Mouse (Mus musculus) retina, postnatal 1 day (tissue): ENCODE measurements around the gene Msmb.
"Not testable (repeated sequence)": the region's sequence is repeated elsewhere in the genome, so short reads cannot be mapped to it uniquely, and the experiment has no call there.

Experiments used
- DNase-seq: peaks from one replicate; pipeline ENCODE4 v3.0.0-alpha.2; 2012

Msmb gene

DNA sequence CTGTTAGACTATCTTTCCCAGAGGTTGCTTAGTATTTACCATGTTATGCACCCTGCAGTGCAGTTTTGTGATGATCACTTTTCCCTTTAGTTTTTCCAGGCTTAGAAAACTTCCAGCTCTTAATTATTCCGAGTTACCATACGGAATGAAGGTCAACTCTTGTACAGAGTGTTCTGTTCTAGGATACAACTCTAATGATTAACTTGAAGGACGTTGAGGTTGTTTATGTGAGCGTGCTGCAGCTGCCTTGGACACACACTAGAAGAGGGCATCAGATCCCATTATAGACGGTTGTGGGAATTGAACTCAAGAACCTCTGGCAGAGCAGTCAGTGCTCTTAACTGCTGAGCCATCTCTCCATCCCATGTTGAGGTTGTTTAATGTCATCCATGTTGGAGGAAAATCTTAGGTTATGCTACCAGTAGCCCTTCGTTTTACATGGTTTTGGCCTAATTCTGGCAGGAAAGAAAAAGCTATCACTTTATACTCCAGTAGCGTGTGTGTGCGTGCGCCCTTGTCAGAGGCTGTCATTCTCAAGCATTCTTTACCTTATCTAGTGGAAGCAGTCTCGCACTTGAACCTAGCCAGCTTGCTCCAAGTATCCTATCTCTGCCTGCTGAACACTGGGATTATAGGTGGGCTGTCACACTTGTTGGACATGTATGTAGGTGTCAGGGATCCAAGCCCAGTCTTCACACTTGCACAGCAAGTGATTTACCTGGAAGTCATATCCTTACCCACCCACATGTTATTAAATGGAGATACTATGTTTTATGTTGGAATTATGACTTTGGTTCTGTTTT is 37.8 kb downstream of the Msmb start:
- DNase-seq = no peak

DNA sequence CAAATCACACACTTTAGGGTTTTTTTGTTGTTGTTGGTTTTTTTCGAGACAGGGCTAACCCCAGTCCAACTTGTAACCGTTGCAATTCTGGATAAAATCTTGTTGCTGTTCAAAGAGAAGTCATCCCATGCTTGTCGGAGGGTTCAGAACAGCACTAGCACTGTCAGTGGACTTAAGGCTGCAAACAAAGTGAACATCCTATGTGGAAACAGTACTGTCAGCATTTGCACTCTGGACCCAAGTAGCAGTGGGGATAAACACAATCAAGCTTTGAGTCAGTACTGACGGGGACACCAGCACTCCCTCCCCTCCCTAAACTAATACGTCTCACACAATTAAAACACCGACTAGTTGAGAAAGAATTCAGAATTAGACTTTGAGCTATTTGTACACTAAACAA is 39.0 kb downstream of the Msmb start:
- DNase-seq = no peak

DNA sequence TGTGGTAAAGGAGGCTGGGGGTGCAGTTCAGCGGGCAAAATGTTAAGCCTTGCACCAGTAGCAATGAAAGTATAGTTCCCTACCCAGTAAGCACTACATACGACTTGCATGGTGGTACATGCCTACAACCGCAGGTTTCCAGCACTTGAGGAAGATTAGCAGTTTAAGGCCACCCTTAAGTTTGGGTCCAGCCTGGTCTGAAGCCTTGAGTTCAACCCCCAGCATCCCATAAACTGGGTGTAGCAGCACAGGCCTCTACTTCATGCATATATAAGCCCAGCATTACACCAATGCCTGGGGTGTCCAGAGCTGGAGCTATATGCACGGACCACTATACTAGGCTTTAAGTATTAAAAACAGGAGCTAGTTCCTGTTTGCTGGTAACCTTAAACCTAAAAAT is 42.0 kb downstream of the Msmb start:
- DNase-seq = no peak

DNA sequence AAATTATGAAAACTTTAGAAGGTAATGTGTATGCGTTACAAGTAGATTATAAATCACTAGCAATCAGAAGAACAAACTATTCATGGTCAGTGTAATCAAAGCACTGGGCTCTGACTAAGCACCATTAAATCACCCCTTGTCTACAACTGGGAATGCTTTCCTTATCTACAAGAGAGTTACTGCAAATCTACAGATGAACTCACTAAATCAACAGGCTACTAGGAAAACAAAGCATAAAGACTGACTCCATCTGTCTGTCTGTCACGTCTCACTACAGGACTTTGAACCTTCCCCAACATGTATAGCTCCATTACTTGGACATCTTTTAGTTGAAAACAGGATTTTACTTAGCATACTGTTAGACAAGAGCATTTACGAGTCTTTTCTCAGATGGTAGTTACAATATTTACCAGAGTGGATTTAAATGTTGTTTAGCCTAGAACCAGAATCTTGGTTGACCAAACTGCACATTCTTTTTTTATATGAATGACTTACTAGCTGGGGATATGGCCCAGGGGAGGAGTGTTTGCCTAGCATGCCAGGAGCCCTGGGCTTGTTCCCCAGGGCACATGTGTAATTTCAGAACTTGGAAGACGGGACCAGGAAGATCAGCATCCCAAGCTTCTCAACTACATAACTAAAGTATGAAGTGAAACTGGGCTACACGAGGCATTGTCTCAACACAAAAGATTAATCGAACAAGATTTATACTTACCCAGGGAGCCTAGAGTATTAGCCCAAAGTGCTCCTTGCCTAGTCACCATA is 49.0 kb downstream of the Msmb start:
- no peak for DNase-seq

DNA sequence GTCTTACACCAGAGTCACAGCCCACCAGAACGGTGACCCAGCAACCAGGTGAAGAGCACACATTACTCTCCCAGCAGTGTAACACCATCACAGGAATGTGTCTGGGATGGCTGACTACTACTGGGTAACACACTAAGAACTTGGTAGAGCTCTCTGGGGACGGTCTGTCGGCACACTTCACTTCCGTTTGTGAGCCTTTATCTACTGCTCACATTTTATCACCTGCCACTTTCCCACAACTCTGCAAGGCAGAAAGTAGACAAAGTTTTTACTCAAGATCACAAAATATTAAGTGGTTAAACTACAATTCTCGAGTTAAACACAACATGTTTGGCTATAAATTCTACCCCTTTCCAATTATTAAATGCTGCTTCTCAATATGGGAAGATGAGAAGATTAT is 50.1 kb downstream of the Msmb start:
- DNase-seq = no peak

DNA sequence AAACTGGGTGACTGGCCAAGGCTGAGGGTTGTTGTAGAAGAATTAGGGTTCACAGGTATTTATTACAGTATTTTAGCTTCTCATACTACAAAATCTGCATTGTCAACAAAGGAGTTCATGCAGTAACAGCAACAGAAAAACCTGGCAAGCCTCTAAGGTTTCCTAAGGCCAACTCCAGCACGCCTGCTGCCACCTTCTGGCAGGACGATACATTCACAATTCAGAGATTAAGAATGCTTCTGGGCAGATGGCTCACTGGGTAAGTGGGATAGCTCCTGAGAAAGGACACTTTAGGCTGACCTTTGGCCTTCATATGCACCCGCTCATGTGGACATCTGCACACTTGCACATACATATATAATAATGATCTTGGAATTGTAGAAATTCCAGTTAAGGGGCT is 50.6 kb downstream of the Msmb start:
- peak; percentile 71 for DNase-seq

DNA sequence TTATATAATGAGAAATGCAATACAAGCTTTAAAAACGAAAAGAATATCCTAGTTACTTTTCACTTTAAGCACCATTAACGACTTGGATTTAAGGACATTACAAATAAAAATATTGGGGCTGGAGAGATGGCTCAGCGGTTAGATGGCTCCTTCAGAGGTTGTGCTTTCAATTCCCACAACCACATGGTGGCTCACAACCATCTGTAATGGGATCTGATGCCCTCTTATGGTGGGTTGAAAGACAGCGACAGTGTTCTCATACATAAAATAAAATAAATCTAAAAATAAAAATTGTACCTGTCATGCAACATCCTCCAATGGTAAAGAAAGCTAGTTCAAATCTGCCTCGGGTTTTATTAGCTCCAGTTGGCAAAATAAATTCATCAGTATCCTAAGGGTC is 51.7 kb downstream of the Msmb start:
- not testable (repeated sequence) for DNase-seq

DNA sequence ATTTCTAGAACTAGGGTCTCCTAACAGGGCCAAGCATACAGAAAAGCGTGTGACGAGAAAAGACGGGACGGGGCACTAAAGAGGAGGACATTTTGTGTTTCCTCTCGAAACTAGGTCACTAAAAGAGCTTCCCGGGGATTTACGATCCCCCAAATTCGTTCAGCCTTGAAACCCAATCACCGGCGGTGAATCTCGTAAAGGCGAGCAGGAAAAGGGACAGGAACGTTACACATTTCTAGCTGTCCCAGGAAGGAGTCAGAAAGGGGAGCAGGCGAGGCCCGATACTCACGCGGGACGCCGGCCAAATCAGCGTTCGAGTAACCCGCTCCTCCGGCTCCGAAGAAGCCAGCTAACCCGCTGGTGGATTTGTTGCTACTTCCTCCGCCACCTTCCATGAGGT is 59.5 kb downstream of the Msmb start:
- peak; percentile 56 for DNase-seq

DNA sequence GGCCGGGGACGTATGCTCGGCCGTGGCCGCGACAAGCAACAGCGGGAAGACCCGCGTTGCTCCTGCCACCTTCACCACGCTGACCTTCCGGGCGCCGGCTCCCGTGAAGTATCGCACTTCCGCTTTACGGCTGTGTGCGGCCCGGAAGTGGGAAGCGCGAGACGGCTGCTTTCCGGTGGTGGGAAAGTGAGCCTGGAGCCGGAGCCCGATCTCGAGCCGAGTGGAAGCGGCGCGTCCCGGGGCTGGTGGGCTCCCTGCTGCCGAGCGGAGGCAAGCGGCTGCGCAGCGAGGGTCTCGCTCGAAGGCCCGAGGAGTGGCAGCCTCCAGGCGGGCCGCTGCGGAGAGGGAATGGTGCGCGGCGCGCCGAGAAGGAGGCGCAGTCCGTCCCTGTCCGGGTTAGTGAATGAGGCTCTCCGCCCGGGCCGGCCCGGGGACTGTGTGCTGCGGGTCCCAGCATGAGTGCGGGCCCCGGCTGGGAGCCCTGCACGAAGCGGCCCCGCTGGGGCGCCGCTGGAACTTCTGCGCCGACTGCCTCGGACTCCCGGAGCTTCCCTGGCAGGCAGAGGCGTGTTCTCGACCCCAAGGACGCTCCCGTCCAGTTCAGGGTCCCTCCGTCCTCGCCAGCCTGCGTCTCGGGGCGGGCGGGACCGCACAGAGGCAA is 60.1 kb downstream of the Msmb start, which contains the start of the genes Timm23 and Parg:
TSS of gene Timm23 (minus strand) at position 108 of the 661 bp plus-strand sequence.
TSS of gene Parg (plus strand) at position 159 of the 661 bp plus-strand sequence.
- DNase-seq = peak; percentile 95
